Mouse (Mus musculus) splenic B cell, adult 2 months (primary cell): ENCODE measurements around the gene Srd5a1.
"Not testable (repeated sequence)": the region's sequence is repeated elsewhere in the genome, so short reads cannot be mapped to it uniquely, and the experiment has no call there.

Experiments
- DNase-seq: peaks from one replicate; pipeline ENCODE4 v3.0.0-alpha.2; 2011; ENCODE audit warnings: low read depth, low spot score
- H3K27me3 ChIP-seq: 2 replicates; pipeline ENCODE4 v1.6.1; 2012; ENCODE audit warnings: mild to moderate bottlenecking, low read length, moderate library complexity, mixed read lengths; ENCODE audit not compliant: control insufficient read depth, poor library complexity, insufficient read depth, severe bottlenecking
- H3K36me3 ChIP-seq: 2 replicates; pipeline ENCODE4 v1.6.1; 2012; ENCODE audit warnings: mild to moderate bottlenecking, low read length, moderate library complexity, mixed read lengths; ENCODE audit not compliant: control insufficient read depth, poor library complexity, insufficient read depth, severe bottlenecking

Srd5a1 gene

DNA sequence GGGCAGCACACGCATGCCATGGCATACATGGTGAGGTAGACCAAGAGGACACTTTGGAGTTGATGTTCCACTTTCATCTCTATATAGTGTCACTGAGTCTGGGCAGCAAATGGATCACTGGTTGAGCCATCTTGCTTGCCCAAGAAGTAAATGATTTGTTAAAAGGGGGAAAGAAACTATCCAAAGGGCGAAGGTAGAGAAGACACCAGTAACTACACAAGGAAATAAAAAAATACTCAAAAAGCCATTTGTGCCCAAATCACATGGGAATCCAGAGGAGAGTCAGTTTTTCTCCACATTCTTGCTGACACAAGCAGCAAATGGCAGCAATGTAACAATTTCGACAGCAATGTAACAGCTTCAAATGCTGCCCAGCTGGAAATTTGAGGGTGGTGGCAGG is 38.6 kb downstream of the Srd5a1 start:
- H3K27me3 ChIP-seq = no peaks in the 10 kb centered on the region
- H3K36me3 ChIP-seq = no peaks in the 10 kb centered on the region
- DNase-seq = no peak

DNA sequence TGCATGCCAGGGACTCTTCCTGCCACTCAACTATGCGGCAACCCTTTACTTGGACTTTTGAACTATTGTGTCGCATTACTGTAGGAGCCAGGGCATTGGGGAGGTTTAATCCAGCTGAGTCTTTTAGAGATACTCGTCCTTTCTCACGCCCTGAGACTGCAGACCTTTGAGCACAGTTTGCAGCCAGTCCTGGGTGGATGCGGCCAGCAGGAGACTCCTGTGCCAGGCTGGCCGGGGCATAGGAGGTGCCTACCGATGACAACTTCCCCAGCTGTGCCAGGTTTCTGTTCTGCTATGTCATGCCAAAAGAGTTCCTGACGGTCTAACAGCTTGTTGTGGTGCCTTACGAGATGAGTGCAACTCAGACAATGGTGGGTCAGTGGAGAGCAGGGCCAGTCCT is 42.0 kb downstream of the Srd5a1 start:
- no peaks in the 10 kb centered on the region for H3K27me3 ChIP-seq
- DNase-seq = no peak
- no peaks in the 10 kb centered on the region for H3K36me3 ChIP-seq

DNA sequence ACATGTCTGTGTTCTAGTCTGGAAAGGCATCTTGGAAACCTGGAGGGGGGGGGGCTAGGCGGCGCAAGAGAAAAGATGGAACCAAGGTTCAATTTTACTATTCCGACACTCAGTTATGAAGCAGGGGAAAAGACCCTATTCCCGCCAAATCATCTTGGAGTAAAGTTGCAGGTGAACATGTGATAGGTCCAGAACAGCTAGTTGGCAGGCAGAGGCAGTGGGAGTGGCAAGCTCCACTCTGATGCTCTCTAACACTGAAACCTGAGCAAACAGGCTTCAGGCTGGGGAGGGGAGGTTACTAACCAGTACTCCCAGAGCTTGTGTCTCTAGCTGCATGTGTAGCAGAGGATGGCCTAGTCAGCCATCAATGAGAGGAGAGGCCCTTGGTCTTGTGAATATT is 45.8 kb downstream of the Srd5a1 start:
- not testable (repeated sequence) for H3K27me3 ChIP-seq, DNase-seq, H3K36me3 ChIP-seq

DNA sequence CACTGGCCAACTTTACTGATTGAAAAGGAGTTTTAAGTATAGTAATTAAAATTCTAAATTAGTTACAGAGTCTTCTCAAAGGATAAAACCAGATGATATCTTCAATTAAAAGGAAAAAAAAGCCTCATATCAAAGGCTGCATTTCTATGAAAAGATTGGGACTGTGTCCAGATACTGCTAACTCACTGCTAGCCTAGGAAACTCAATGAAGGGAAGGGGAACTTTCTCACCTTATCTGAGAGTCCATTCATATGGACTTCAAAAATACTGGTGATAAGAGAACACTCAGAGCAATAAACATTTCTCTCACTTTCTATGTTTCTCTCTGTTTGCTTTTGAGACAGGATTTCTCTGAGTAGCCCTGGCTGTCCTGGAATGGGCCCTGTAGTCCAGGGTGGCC is 46.7 kb downstream of the Srd5a1 start:
- no peak for DNase-seq
- Histone ChIP-seq H3K27me3 (no peaks in the 10 kb centered on the region), H3K36me3 (no peaks in the 10 kb centered on the region)

DNA sequence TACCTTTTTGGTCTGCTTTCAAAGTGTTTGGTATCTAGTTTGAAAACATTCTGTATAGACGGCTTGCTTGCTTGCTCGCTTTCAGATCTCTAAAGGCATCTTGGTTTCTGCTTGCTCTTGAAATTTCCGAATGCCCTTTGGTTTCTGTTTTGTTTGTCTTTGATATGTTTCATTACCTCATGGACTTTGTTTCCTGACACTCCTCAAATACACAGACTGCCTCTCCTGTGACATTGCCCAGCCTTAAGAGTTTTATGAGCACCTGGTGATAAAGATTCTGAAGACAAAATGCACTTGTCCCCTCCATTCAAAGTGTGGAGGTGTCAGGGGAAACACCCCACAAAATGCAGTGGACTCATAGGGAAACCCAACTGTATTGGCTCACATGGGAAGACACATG is 47.3 kb downstream of the Srd5a1 start:
- H3K36me3 ChIP-seq = no peaks in the 10 kb centered on the region
- no peaks in the 10 kb centered on the region for H3K27me3 ChIP-seq
- DNase-seq = no peak

DNA sequence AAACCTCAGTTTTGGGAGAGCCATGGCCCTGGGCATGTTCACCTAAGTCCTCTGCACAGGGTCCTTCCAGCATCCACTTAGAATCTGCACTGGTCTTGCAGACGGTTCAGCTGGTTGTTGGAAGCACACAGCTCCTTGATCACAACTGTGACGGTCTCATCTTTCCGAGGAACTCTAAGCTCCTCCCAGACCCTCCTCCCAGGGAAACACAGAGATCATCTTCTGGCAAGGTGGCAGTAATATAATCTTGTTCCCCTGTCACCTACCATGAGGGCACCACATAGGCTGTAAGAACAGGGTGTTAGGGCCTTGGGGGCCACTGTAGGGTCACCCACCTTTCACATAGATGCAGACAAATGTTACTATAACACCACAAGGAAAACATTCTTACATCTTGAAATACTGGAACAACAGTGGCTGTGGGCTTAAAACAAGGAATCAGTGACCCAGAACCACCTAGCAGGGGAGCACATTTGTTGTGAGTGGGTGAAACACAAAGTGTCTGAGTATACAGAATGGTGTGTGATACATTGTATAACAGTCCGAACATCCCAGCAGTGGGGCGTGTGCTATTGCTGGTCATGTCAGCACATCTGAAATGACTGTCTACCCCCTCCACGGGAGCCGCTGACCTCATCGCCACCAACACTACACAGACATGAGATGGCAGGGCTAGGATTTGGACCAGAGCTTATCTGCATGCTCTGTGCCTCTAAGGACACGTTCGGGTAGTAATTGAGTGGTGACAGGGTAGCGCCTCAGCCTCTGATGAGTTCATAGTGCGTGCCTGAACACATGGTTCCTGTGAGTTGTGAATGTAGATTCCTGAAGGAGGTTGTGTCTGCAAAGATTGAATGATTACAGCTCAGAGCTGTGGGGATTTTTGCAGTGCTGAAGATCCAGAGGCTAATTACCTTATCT is 48.3 kb downstream of the Srd5a1 start:
- H3K36me3 ChIP-seq = no peaks in the 10 kb centered on the region
- no peaks in the 10 kb centered on the region for H3K27me3 ChIP-seq
- DNase-seq = no peak

DNA sequence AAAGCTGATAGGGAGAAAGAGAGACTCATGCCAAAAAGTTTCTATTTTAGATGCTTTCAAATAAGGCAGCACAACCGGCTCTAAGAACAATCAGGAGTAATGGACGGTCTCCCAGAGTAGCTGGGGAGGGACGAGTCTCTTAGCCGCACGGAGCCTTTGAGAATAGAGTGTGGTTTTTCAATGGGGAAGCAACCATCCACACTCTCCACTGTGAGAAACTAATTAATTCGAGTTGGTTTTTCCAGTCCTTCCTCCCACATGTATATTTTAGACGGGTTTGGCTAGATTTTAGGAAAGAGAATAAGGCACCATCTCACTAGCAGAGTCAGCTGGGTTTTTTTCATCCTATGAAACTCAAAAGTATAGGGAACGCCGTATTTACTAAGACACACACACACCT is 49.2 kb downstream of the Srd5a1 start:
- no peak for DNase-seq
- no peaks in the 10 kb centered on the region for H3K27me3 ChIP-seq
- H3K36me3 ChIP-seq = no peaks in the 10 kb centered on the region

DNA sequence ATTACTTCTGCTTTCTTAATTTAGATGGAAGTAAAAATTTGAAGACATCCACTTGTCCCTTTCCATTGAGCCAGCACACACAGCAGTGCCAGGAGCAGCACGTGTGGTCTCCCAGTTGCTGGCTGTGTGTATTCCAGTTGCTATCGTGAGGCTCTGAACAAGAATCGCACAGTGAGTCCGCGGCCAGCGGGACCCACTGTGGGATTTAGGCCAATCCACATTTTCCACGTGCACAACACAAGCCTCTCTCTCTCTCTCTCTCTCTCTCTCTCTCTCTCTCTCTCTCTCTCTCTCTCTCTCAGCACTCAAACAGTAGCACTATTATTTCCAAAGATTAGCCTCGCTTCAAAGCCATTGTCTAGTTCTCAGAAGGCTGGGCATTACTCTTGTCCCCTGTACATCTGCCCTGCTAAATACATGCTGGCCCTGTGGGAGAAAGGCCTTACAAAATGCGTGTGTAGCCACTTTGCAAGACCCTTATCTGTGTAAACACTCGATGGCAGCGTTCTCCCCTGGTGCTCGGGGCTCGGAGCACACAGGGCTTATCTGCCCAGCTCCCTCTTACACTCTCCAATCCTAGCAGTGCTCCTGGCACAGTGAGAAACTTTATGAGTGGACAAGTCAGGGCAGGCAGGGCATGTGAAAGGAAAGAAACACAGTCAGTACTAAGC is 51.8 kb downstream of the Srd5a1 start:
- Histone ChIP-seq H3K27me3 (no peaks in the 10 kb centered on the region), H3K36me3 (no peaks in the 10 kb centered on the region)
- no peak for DNase-seq

DNA sequence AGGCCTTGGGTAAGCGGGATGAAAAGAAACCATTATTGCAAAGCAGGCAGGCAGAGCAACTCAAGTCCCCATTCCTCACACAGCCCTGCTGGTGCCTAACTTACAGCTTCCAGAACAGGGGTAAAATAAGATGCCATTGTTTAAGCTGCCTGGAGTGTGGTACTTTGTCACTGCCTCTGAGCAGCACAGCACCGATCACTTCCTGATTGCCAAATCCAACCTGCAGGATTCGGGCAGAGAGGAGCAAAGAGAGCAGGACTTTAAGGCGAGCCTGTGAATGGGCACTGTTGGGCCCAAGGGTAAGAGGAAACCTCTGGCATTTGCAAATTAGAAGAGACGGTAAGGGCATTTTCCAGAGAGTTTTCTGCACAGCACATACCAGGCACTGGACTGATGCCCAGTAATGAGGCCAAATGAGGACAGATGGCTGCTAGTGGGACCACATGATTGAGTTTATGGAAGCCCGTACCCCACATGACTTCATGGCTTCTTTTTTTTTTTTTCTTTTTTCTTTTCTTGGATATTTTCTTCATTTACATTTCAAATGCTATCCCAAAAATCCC is 53.1 kb downstream of the Srd5a1 start:
- no peak for DNase-seq
- H3K27me3 ChIP-seq = no peaks in the 10 kb centered on the region
- H3K36me3 ChIP-seq = no peaks in the 10 kb centered on the region

DNA sequence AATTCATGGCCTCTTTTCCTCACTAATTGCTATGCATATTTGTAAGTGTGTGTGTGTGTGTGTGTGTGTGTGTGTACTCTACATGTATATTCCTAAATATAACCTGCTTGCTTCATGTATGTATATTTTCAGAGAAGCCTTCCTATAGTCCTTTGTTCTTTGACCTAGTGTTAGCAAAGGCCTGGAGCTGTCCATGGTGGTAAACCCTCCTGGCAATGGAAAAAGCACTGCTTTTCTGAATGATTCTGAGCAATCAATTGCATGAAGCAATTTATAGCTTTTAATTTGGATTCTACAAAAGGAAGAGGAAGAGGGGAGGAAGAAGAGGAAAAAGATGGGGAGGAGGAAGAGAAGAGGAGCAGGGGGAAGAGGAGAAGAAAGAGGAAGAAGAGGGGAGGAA is 54.5 kb downstream of the Srd5a1 start:
- no peaks in the 10 kb centered on the region for H3K27me3 ChIP-seq
- DNase-seq = no peak

DNA sequence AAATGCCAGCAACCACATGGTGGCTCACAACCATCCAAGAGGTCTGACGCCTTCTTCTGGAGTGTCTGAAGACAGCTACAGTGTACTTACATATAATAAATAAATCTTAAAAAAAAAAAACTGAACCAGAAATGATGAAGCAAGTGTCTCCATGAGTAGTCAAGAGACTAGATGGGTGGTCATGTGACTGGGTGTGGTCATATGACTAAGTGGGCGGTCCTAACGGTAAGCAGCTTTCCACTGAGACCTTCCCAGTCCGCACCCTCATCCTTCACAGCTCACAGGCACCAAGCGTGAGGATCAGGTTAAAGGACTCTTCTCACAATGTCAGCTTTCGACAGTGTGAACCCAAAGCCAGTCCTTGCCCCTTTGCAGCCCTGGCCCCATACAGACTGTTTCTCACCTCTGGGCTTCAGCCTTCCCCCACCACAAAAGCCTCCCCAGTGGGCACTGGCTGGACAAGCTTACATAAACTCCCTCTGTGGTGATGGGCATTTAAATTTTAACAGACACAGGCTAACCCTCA is 55.2 kb downstream of the Srd5a1 start:
- H3K36me3 ChIP-seq = no peaks in the 10 kb centered on the region
- DNase-seq = no peak
- H3K27me3 ChIP-seq = no peaks in the 10 kb centered on the region

More for the DNA sequence above, 54.5 kb downstream of the Srd5a1 start:
- no peaks in the 10 kb centered on the region for H3K36me3 ChIP-seq

DNA sequence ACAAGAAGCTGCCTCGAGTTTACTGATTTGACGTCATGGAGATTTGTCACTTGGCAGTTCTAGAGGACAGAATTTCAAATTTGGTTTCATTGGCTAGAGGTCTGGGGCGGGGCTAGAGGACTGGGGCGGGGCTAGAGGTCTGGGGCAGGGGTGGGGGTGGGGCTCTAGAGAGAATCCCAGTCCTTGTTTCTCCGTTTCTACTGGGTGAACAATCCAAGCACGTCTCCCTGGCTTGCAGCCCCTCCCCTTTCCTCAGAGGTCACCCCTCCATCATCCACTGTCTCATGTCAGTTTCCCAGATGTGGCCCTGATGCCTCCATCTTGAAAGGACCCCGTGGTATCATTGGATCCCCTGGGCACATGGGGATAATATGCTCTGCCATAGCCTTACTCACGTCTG is 56.2 kb downstream of the Srd5a1 start:
- no peak for DNase-seq
- Histone ChIP-seq H3K36me3 (no peaks in the 10 kb centered on the region), H3K27me3 (no peaks in the 10 kb centered on the region)

DNA sequence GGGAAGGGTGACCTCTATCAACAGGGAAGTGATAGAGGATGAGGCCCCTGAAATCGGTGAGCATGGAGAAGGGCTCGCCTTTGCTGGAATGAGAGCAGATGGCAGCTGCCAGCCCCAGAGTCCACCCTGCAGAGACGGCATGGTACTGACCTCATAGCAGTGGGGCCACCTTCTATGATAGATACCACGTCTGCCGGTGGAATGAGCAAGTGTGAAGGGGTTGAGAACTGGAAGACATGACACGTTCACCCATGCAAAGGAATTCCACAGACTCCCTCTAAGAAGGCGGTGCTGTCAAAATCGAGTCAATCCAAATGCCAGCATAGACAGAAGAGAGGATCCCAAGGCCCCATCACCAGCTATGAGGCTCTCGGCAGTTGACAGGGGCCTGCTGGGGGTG is 57.0 kb downstream of the Srd5a1 start:
- DNase-seq = no peak
- Histone ChIP-seq H3K27me3 (no peaks in the 10 kb centered on the region), H3K36me3 (no peaks in the 10 kb centered on the region)

DNA sequence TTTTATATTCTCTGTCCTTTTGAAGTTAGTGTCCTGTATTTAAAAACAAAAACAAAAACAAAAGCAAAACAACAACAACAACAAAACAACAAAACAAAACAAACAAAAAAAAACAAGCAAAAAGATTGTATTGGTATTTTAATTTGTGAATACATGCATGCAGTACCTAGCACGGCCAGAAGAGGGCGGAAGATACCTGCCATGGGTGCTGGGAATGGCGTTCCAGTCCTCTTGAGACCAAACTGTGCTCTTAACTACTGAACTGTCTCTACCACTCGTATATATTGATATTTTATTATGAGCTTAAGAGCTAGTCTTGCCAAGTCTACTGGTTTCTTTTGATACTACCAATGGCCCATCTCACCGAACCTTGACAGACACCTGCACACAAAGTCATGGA is 58.2 kb downstream of the Srd5a1 start:
- DNase-seq = peak; percentile 68
- Histone ChIP-seq H3K27me3 (no peaks in the 10 kb centered on the region), H3K36me3 (no peaks in the 10 kb centered on the region)

DNA sequence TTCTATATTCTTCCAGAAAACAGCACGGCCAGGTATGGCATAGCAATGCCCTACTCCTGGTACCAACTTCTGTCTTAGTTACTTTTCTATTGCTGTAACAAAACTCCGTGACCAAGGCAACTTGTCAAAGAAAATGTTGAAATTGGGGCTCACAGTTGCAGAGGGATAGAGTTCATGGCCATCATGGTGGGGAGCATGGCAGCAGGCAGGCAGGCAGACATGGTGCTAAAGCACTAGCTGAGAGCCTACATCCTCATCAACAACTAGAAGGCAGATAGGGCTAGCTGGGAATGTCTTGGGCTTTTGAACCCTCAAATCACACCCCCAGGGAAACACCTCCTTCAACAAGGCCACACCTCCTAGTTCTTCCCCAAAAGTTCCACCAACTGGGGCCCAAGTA is 60.4 kb downstream of the Srd5a1 start:
- Histone ChIP-seq H3K27me3 (no peaks in the 10 kb centered on the region), H3K36me3 (no peaks in the 10 kb centered on the region)
- DNase-seq = no peak
